Mouse (Mus musculus) hindbrain, embryonic 15.5 days (tissue): ENCODE measurements around the gene Tnni3. TPM values are rescaled to one million over a fixed set of nuclear protein-coding genes. Genes with fewer than 3 reads are reported as not detected.
A peak's percentile ranks its signal among the peaks of the same experiment; 100 is the strongest.

ENCODE experiments used
- ATAC-seq: fragments of 200-750 bp; cut with Nextera tagmentation; 2 replicates; pipeline ENCODE4 v1.8.0; 2017; ENCODE audit warnings: low read depth, moderate number of reproducible peaks, moderate TSS enrichment; ENCODE audit not compliant: low FRiP score
- H3K27ac ChIP-seq: fragments of 300-500 bp; sonication (generic); replicated peaks from 2 replicates; pipeline ENCODE4 v1.5.1; 2015; ENCODE audit warnings: mild to moderate bottlenecking, inconsistent platforms
- H3K27me3 ChIP-seq: fragments of 300-500 bp; sonication (generic); 2 replicates; pipeline ENCODE4 v1.6.1; 2015; ENCODE audit warnings: control low read depth, inconsistent platforms
- H3K36me3 ChIP-seq: fragments of 300-500 bp; sonication (generic); 2 replicates; pipeline ENCODE4 v1.6.1; 2015; ENCODE audit warnings: control low read depth, inconsistent platforms
- H3K4me1 ChIP-seq: fragments of 300-500 bp; sonication (generic); replicated peaks from 2 replicates; pipeline ENCODE4 v1.6.1; 2015; ENCODE audit warnings: control low read depth, inconsistent platforms
- H3K4me2 ChIP-seq: fragments of 300-500 bp; sonication (generic); 2 replicates; pipeline ENCODE4 v1.6.1; 2015; ENCODE audit warnings: moderate library complexity, mild to moderate bottlenecking, inconsistent platforms
- H3K4me3 ChIP-seq: fragments of 300-500 bp; sonication (generic); 2 replicates; pipeline ENCODE4 v1.5.1; 2015; ENCODE audit warnings: mild to moderate bottlenecking, inconsistent platforms
- H3K9ac ChIP-seq: fragments of 300-500 bp; sonication (generic); 2 replicates; pipeline ENCODE4 v1.6.1; 2015; ENCODE audit warnings: inconsistent platforms
- H3K9me3 ChIP-seq: fragments of 300-500 bp; sonication (generic); 2 replicates; pipeline ENCODE4 v1.6.1; 2016; ENCODE audit warnings: control low read depth, inconsistent platforms
- WGBS: fragments of 180-500 bp; shearing (Covaris S2); methylation state at CpG from one replicate; pipeline ENCODE4 v1.1.7; 2015; 5-methylcytosine and 5-hydroxymethylcytosine counted together
- polyA plus RNA-seq: library from polyadenylated mRNA; unstranded; fragments of >200 nt; fragmentation: Nextera tagmentation; extraction: Ambion mirVana; gene quantifications from 2 replicates; pipeline ENCODE4 v1.2.1, GENCODE M21; 2015

Gene Tnni3
- polyA plus RNA-seq, 1 experiment from 2014 or later, result 2.1 TPM

- Histone ChIP-seq H3K27ac (no peak overlapping the region), H3K9me3 (no peaks in the 10 kb centered on the region), H3K4me1 (peaks cover 28% of the 10 kb centered on the region), H3K4me3 (no peak overlapping the region), H3K4me2 (no peak overlapping the region), H3K9ac (no peak overlapping the region), H3K27me3 (0 out of 2 replicates have a peak, but pooled peaks cover 3% of the 10 kb centered on the region), H3K36me3 (no peaks in the 10 kb centered on the region)
- ATAC-seq, result no peak
- WGBS, result 88% methylated on average over 5 of the region's 5 CpGs
Observed at GRCm38 (mm10) chr7:4503858-4504257, 20.2 kb downstream of the Tnni3 start.

- Histone ChIP-seq H3K4me1 (peaks cover 36% of the 10 kb centered on the region), H3K4me3 (no peak overlapping the region), H3K36me3 (no peaks in the 10 kb centered on the region), H3K9ac (no peak overlapping the region), H3K27ac (no peak overlapping the region), H3K9me3 (no peaks in the 10 kb centered on the region), H3K4me2 (peak overlapping the region; percentile 64; the same call in 1 of the 2 replicates), H3K27me3 (no peaks in the 10 kb centered on the region)
- 77% methylated on average over 4 of the region's 4 CpGs for WGBS
- no peak for ATAC-seq
Observed at GRCm38 (mm10) chr7:4503100-4503499, 20.9 kb downstream of the Tnni3 start.

GRCm38 (mm10) chr7:4502421-4503090, 21.5 kb downstream of the Tnni3 start:
- Histone ChIP-seq H3K4me1 (peaks cover 41% of the 10 kb centered on the region), H3K27me3 (no peaks in the 10 kb centered on the region), H3K4me3 (peak overlapping the region; percentile 79), H3K36me3 (no peaks in the 10 kb centered on the region), H3K9me3 (no peaks in the 10 kb centered on the region), H3K27ac (peak overlapping the region; percentile 91), H3K9ac (peak overlapping the region; percentile 92), H3K4me2 (peak overlapping the region; percentile 64)
- whole genome bisulfite sequencing, result 12% methylated on average over 14 of the region's 14 CpGs
- ATAC-seq, result peak; percentile 14; the same call in 1 of the 2 replicates

- peak within 1 kb of the TSS; percentile 92 for H3K9ac ChIP-seq
- peak within 1 kb of the TSS; percentile 79 for H3K4me3 ChIP-seq
- ATAC-seq, result peak; percentile 92
- H3K9me3 ChIP-seq, result no peaks in the 10 kb centered on the region
- WGBS, result 0% methylated on average over 61 of the region's 62 CpGs
- H3K36me3 ChIP-seq, result peaks cover 3% of the 10 kb centered on the region; the same call in 1 of the 2 replicates
- no peaks in the 10 kb centered on the region for H3K27me3 ChIP-seq
- H3K4me1 ChIP-seq, result peaks cover 47% of the 10 kb centered on the region
- H3K4me2 ChIP-seq, result peak within 1 kb of the TSS; percentile 64
- H3K27ac ChIP-seq, result peak within 1 kb of the TSS; percentile 91
Observed at GRCm38 (mm10) chr7:4501558-4502397, 22.3 kb downstream of the Tnni3 start, which contains the start of gene Ppp1r12c. Ppp1r12c (minus strand) TSS chr7:4501680.

- H3K27ac ChIP-seq, result peak overlapping the region; percentile 91
- under 1% methylated on average over 36 of the region's 52 CpGs for WGBS
- peaks cover 10% of the 10 kb centered on the region; the same call in 1 of the 2 replicates for H3K36me3 ChIP-seq
- peak overlapping the region; percentile 64 for H3K4me2 ChIP-seq
- peak overlapping the region; percentile 79 for H3K4me3 ChIP-seq
- no peaks in the 10 kb centered on the region for H3K9me3 ChIP-seq
- ATAC-seq, result peak; percentile 49
- peak overlapping the region; percentile 92 for H3K9ac ChIP-seq
- no peaks in the 10 kb centered on the region for H3K27me3 ChIP-seq
- H3K4me1 ChIP-seq, result peaks cover 47% of the 10 kb centered on the region
Observed at GRCm38 (mm10) chr7:4500892-4501471, 23.0 kb downstream of the Tnni3 start.

- H3K4me2 ChIP-seq, result peak overlapping the region; percentile 64
- 93% methylated on average over 4 of the region's 4 CpGs for WGBS
- no peaks in the 10 kb centered on the region for H3K27me3 ChIP-seq
- no peak overlapping the region for H3K27ac ChIP-seq
- no peaks in the 10 kb centered on the region for H3K9me3 ChIP-seq
- H3K36me3 ChIP-seq, result peaks cover 14% of the 10 kb centered on the region; the same call in 1 of the 2 replicates
- ATAC-seq, result no peak
- H3K4me1 ChIP-seq, result peaks cover 47% of the 10 kb centered on the region
- H3K4me3 ChIP-seq, result 0 out of 2 replicates have a peak overlapping the region, but pooled peaks have one; percentile 79
- 0 out of 2 replicates have a peak overlapping the region, but pooled peaks have one; percentile 18 for H3K9ac ChIP-seq
Observed at GRCm38 (mm10) chr7:4499034-4499433, 25.0 kb downstream of the Tnni3 start.

- Histone ChIP-seq H3K27ac (no peak overlapping the region), H3K36me3 (peaks cover 20% of the 10 kb centered on the region), H3K4me1 (peaks cover 47% of the 10 kb centered on the region), H3K9me3 (no peaks in the 10 kb centered on the region), H3K4me3 (0 out of 2 replicates have a peak overlapping the region, but pooled peaks have one; percentile 7), H3K9ac (no peak overlapping the region), H3K4me2 (peak overlapping the region; percentile 64), H3K27me3 (no peaks in the 10 kb centered on the region)
- no peak for ATAC-seq
- 4% methylated on average over 9 of the region's 9 CpGs for WGBS
Observed at GRCm38 (mm10) chr7:4498251-4498650, 25.8 kb downstream of the Tnni3 start.

GRCm38 (mm10) chr7:4497271-4497903, 26.6 kb downstream of the Tnni3 start:
- H3K27me3 ChIP-seq, result no peaks in the 10 kb centered on the region
- H3K4me1 ChIP-seq, result peaks cover 49% of the 10 kb centered on the region
- no peak overlapping the region for H3K9ac ChIP-seq
- no peak overlapping the region for H3K27ac ChIP-seq
- peaks cover 20% of the 10 kb centered on the region for H3K36me3 ChIP-seq
- no peaks in the 10 kb centered on the region for H3K9me3 ChIP-seq
- 90% methylated on average over 9 of the region's 9 CpGs for WGBS
- H3K4me3 ChIP-seq, result no peak overlapping the region
- no peak for ATAC-seq
- H3K4me2 ChIP-seq, result peak overlapping the region; percentile 64

GRCm38 (mm10) chr7:4496468-4496867, 27.6 kb downstream of the Tnni3 start:
- Histone ChIP-seq H3K27me3 (no peaks in the 10 kb centered on the region), H3K36me3 (peaks cover 20% of the 10 kb centered on the region), H3K9me3 (no peaks in the 10 kb centered on the region), H3K27ac (no peak overlapping the region), H3K4me2 (no peak overlapping the region), H3K9ac (no peak overlapping the region), H3K4me3 (no peak overlapping the region), H3K4me1 (peaks cover 46% of the 10 kb centered on the region)
- ATAC-seq, result no peak
- 93% methylated on average over 3 of the region's 3 CpGs for WGBS

- Histone ChIP-seq H3K27ac (no peak overlapping the region), H3K4me3 (no peak overlapping the region), H3K4me2 (no peak overlapping the region), H3K4me1 (peaks cover 27% of the 10 kb centered on the region), H3K27me3 (no peaks in the 10 kb centered on the region), H3K9me3 (no peaks in the 10 kb centered on the region), H3K36me3 (peaks cover 30% of the 10 kb centered on the region), H3K9ac (no peak overlapping the region)
- ATAC-seq, result no peak
- 85% methylated on average over 1 of the region's 1 CpGs for WGBS
Observed at GRCm38 (mm10) chr7:4493991-4494390, 30.0 kb downstream of the Tnni3 start.
